Mouse (Mus musculus) brain, embryonic 14.5 days (tissue): ENCODE results near the gene Abhd17a. TPM values are rescaled to one million over a fixed set of nuclear protein-coding genes. Genes with fewer than 3 reads are reported as not detected.

ENCODE experiments used
- DNase-seq: peaks from one replicate; pipeline ENCODE4 v3.0.0-alpha.2; 2011; ENCODE audit warnings: low read depth
- CTCF ChIP-seq: fragments of 200-500 bp; IDR thresholded peaks from 2 replicates; pipeline ENCODE4 v1.5.1; 2012; ENCODE audit warnings: inconsistent platforms, mild to moderate bottlenecking, moderate library complexity, borderline replicate concordance; ENCODE audit not compliant: insufficient read depth, insufficient read length; ENCODE audit errors: extremely low read depth
- POLR2A ChIP-seq: fragments of 200-500 bp; IDR thresholded peaks from 2 replicates; pipeline ENCODE4 v1.6.1; 2012; ENCODE audit warnings: mild to moderate bottlenecking, inconsistent platforms, borderline replicate concordance; ENCODE audit not compliant: poor library complexity, insufficient read depth, insufficient read length, severe bottlenecking; ENCODE audit errors: extremely low read depth
- polyA plus RNA-seq: library from polyadenylated mRNA; depleted of rRNA; stranded (reverse); fragments of >200 nt; gene quantifications from 2 replicates; pipeline ENCODE4 v1.2.3, GENCODE M21; 2012

Gene Abhd17a
- polyA plus RNA-seq, 1 experiment = 170 TPM

DNA sequence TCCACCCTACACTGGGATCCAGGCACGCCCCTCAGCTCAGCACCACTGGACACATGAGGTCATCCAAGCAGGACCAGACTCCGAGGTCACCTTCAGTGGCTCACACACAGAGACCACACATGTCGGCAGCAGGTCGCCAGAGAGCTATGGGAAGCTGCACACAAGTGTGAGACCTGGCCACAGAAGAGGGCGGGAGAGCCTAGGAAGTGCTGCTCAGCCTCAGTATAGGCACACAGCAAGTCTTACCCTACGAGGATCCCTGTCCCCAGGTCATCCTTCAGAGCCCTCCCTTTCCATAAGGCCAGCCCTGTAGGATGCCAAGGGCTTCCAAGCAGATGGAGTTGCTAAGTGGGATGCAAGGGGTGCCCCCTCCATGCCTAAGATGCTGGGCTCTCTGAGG is 36.1 kb downstream of the Abhd17a start:
- no peak for DNase-seq
- TF ChIP-seq POLR2A (no peak), CTCF (no peak)

GRCm38 (mm10) chr10:80553575-80553974 is 36.6 kb downstream of the Abhd17a start:
- no peak for DNase-seq
- TF ChIP-seq CTCF = no peak

- TF ChIP-seq POLR2A = no peak
- no peak for DNase-seq
Measured at GRCm38 (mm10) chr10:80552364-80552763, 37.8 kb downstream of the Abhd17a start.

GRCm38 (mm10) chr10:80549279-80549678 is 40.9 kb downstream of the Abhd17a start:
- TF ChIP-seq CTCF (no peak), POLR2A (no peak)
- DNase-seq = no peak

GRCm38 (mm10) chr10:80548428-80549006 is 41.6 kb downstream of the Abhd17a start:
- peak; percentile 71 for DNase-seq
- TF ChIP-seq POLR2A (no peak), CTCF (peak; percentile 92)

GRCm38 (mm10) chr10:80547539-80547938 is 42.6 kb downstream of the Abhd17a start:
- TF ChIP-seq POLR2A = no peak
- TF ChIP-seq CTCF = no peak
- no peak for DNase-seq

GRCm38 (mm10) chr10:80546945-80547344 is 43.2 kb downstream of the Abhd17a start:
- no peak for DNase-seq
- TF ChIP-seq POLR2A (no peak), CTCF (no peak)

GRCm38 (mm10) chr10:80545590-80545989 is 44.6 kb downstream of the Abhd17a start:
- DNase-seq = no peak
- no peak for TF ChIP-seq POLR2A
- TF ChIP-seq CTCF = no peak

GRCm38 (mm10) chr10:80543873-80544272 is 46.3 kb downstream of the Abhd17a start:
- TF ChIP-seq CTCF (no peak), POLR2A (no peak)
- DNase-seq = no peak

DNA sequence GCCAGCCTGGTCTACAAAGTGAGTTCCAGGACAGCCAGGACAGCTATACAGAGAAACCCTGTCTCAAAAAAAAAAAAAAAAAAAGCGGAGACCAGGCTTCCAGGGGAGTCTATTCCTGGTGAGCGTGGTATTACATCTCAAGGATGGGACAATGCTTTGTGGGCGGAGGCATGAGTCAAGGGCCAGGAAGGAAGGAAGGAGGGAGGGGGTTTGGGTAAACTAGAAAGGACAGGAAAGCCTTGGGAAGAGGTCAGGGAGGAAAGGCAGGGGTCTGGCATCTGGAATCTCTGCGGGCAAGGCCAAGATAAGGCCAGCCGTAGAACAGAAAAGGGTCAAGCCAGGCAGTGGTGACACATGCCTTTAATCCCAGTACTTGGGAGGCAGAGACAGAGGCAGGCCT is 50.6 kb downstream of the Abhd17a start:
- no peak for TF ChIP-seq POLR2A
- TF ChIP-seq CTCF = no peak

DNA sequence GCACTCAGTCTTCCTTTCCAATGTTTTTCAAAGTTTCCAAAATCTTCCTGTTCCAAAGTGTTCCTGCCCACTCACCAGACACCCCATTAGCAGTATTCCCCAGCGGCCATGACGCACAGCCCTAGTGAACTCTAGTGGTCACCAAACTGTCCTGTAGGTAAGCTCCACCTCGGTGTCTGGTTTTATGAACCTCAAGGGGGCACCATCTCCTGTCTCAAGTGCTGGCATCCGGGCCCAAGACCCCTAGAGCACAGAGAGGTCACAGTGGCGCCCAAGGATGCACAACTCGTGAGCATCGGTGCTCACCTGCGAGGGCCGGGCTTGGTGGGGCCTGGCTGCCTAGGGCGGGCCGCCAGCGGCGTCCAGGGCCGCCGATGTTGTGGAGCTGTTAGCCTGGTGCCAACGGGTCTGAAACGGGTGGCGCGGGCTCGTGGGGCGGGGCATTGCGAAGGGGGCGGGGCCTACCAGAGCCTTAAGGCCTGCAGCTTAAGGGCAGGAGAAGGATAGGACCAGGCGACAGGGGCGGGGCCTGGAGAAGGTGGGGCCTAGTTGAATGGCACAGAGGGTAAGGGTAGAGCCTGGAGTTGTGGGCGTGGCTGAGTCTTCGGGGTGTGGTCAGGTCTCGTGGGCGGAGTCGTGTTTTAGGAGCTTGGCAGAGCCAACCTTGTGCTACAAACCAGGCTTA is 51.3 kb downstream of the Abhd17a start, which contains the start of gene Atp8b3:
Gene Atp8b3 (minus strand): TSS at position 415 of the 685 bp plus-strand sequence.
- no peak for TF ChIP-seq CTCF
- TF ChIP-seq POLR2A = no peak
- DNase-seq = peak; percentile 74

More for the DNA sequence above, 50.6 kb downstream of the Abhd17a start:
- no peak for DNase-seq

DNA sequence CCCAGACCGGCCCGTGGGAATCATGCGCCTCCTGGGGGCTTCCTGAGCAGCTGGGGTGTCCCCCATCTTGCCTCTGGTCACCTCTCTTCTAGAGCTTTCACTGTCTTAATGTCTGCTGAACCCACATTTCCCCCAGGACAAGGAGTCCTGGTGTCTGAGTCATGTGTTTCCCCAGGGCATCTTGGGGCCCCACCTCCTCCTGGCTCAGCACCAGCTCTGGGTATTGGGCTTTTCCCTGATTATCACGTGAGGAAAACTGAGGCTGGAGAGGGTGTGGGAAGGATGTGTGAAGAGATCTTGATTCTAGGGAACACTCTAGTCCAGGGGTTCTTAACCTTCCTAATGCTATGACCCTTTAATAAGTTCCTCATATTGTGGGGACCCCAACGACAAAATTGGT is 52.0 kb downstream of the Abhd17a start:
- no peak for DNase-seq
- TF ChIP-seq POLR2A (no peak), CTCF (no peak)
